Mouse (Mus musculus) kidney, embryonic 15.5 days (tissue): ENCODE results near the gene Gm2897. TPM values are rescaled to one million over a fixed set of nuclear protein-coding genes. Genes with fewer than 3 reads are reported as not detected.
"Not testable (repeated sequence)": the region's sequence is repeated elsewhere in the genome, so short reads cannot be mapped to it uniquely, and the experiment has no call there.

Experiments used
- ATAC-seq: fragments of 200-750 bp; cut with Nextera tagmentation; replicated peaks from 2 replicates; pipeline ENCODE4 v1.8.0; 2017; ENCODE audit warnings: moderate TSS enrichment; ENCODE audit not compliant: low FRiP score
- H3K27ac ChIP-seq: fragments of 300-500 bp; sonication (generic); 2 replicates; pipeline ENCODE4 v1.5.1; 2015; ENCODE audit warnings: mild to moderate bottlenecking, inconsistent platforms
- H3K27me3 ChIP-seq: fragments of 300-500 bp; sonication (generic); 2 replicates; pipeline ENCODE4 v1.6.1; 2015; ENCODE audit warnings: inconsistent platforms
- H3K36me3 ChIP-seq: fragments of 300-500 bp; sonication (generic); 2 replicates; pipeline ENCODE4 v1.6.1; 2015; ENCODE audit warnings: inconsistent platforms
- H3K4me1 ChIP-seq: fragments of 300-500 bp; sonication (generic); 2 replicates; pipeline ENCODE4 v1.6.1; 2015; ENCODE audit warnings: inconsistent platforms
- H3K4me2 ChIP-seq: fragments of 300-500 bp; sonication (generic); 2 replicates; pipeline ENCODE4 v1.6.1; 2015; ENCODE audit warnings: moderate library complexity, mild to moderate bottlenecking, inconsistent platforms
- H3K4me3 ChIP-seq: fragments of 300-500 bp; sonication (generic); replicated peaks from 2 replicates; pipeline ENCODE4 v1.5.1; 2015; ENCODE audit warnings: mild to moderate bottlenecking, inconsistent platforms
- H3K9ac ChIP-seq: fragments of 300-500 bp; sonication (generic); 2 replicates; pipeline ENCODE4 v1.6.1; 2015; ENCODE audit warnings: mild to moderate bottlenecking, inconsistent platforms
- H3K9me3 ChIP-seq: fragments of 300-500 bp; sonication (generic); replicated peaks from 2 replicates; pipeline ENCODE4 v1.6.1; 2016; ENCODE audit warnings: inconsistent platforms
- WGBS: fragments of 180-500 bp; shearing (Covaris S2); methylation state at CpG from one replicate; pipeline ENCODE4 v1.1.7; 2015; ENCODE audit warnings: mixed read lengths; 5-methylcytosine and 5-hydroxymethylcytosine counted together
- polyA plus RNA-seq: library from polyadenylated mRNA; unstranded; fragments of >200 nt; fragmentation: Nextera tagmentation; extraction: Ambion mirVana; gene quantifications from 2 replicates; pipeline ENCODE4 v1.2.1, GENCODE M21; 2015

Gene Gm2897
- polyA plus RNA-seq = 1.2 and 2.2 TPM in 2 replicates

DNA sequence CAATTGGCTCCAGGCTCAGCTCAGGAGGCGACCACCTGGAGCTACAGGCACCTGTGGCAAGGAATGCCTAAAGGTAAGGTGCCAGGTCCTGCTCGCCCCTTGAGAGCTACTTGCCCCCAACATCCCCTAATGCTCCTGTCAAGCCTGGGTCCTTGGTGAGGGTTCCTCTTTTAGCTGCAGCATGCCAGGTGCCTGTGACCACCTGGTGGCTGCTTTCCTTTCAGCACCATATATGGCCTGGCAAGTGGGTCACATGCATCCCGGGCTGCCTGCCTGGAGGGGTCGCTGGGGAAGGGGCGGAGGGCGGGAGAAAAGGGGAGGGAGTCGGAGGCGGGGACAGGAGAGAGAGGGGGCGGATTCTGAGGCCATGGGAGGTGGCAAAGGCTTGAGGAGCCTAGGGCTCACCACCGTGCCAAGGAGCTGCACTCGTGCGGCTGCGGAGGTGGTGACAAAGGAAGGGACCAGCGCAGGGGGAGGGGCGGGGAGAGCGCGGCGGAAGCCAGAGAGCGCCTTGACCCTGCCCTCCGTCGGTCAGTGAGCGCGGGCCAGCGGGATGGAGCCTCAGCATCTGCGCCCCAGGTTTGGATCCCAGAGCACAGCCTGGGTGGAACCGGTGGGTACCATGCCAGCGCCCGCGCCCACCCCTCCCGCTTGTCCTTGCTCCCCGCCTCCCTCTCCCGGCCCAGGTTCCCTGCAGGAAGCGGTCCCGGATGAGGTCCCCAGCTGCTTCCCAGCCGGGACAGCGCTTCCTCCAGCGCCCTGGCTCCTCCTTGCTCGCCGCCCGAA is at the start of gene Gm2897:
Gm2897 (plus strand) TSS at position 559 of the 786 bp plus-strand sequence.
- H3K27ac ChIP-seq, H3K9me3 ChIP-seq, H3K36me3 ChIP-seq, H3K27me3 ChIP-seq, H3K4me1 ChIP-seq: not testable (repeated sequence)
- Histone ChIP-seq H3K4me3 (peak within 1 kb of the TSS; percentile 51), H3K9ac (peak within 1 kb of the TSS; percentile 14; the same call in 1 of the 2 replicates), H3K4me2 (peak within 1 kb of the TSS; percentile 83)
- 3% methylated on average over 31 of the region's 40 CpGs for WGBS
- 0 out of 2 replicates have a peak, but pooled peaks have one; percentile 54 for ATAC-seq

DNA sequence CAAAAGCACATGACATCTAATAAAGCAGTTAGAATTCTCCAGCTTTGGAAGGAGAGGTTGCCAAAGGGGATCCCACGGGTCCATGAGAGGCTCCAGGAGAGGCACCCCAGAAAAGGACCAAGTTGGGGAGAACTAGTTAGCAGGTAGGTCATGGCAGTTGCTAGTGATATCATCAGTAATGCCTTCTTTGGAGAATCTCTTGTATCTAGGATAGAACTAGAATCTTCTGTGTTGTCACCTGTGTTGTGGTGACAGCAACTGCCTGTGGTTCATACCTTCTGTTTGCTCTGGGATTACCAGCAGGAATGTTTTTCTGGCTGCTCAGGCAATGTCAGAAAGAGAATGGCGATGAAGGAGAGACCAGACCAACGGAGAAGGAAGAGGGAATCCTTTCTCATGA is 19.4 kb upstream of the Gm2897 start, which contains the start of gene Gm2888:
Gm2888 (plus strand) TSS at position 301 of the 400 bp plus-strand sequence.
- not testable (repeated sequence) for ATAC-seq, H3K4me2 ChIP-seq, H3K27me3 ChIP-seq, H3K9me3 ChIP-seq, H3K4me1 ChIP-seq, H3K9ac ChIP-seq, H3K36me3 ChIP-seq, H3K27ac ChIP-seq, H3K4me3 ChIP-seq
- WGBS = 86% methylated on average over 3 of the region's 3 CpGs

DNA sequence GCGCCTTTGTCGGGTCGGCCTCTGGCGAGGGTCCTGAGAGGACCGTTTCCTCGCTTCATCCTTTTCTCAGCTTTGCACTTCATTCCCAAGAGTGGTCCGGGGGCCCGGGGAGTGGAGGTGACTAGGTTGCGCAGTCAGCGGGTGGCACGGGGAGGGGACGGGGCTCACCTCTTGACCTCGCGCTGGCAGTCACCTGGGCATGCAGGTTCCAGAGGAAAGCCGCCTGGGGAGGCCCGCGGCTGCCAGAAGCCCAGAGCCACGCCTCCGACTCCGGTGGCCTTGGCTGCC is 372 bp downstream of the Gm2897 start:
- not testable (repeated sequence) for H3K36me3 ChIP-seq, H3K4me1 ChIP-seq, H3K27me3 ChIP-seq, H3K27ac ChIP-seq, ATAC-seq, H3K9me3 ChIP-seq
- peak overlapping the region; percentile 14; the same call in 1 of the 2 replicates for H3K9ac ChIP-seq
- H3K4me2 ChIP-seq = peak overlapping the region; percentile 83
- peak overlapping the region; percentile 51 for H3K4me3 ChIP-seq
- 0% methylated on average over 18 of the region's 20 CpGs for WGBS

DNA sequence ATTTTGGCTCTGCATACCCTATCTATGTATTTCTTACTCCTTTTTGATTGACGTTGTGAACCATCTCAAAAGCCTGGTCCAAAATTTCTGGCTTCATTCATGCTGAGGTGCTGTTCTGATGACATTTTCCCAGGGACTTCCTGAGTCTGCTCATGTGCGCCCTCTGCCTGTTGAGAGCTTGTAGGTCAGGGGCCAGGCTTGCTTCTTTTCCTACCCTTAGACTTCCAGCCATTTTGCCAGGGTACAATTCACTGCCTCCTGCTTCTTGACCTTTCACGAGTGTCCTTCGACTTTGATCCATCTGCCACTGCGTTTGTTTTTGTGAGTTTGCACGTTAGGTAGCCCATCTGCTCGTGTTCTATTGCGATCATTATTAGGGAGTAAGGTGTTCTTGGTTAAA is 1.0 kb downstream of the Gm2897 start:
- H3K4me3 ChIP-seq, H3K27me3 ChIP-seq, H3K27ac ChIP-seq, H3K4me2 ChIP-seq, H3K9me3 ChIP-seq, H3K4me1 ChIP-seq, H3K9ac ChIP-seq, ATAC-seq, H3K36me3 ChIP-seq: not testable (repeated sequence)
- WGBS = 4% methylated on average over 6 of the region's 8 CpGs

DNA sequence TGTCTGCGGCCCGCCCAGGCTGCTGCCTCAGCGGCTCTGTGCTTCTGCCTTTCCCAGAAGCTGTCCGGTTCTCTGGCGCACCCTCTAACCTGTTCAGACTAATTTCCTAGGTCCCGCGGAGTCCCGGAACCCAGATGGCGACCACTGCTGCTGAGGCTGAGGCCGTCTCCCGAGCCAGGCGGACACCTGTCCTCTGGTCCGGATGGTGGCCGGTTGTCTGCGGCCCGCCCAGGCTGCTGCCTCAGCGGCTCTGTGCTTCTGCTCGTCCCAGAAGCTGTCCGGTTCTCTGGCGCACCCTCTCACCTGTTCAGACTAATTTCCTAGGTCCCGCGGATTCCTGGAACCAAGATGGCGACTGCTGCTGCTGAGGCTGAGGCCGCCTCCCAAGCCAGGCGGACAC is 67.0 kb downstream of the Gm2897 start:
- 95% methylated on average over 25 of the region's 25 CpGs for WGBS
- not testable (repeated sequence) for H3K9me3 ChIP-seq, H3K4me2 ChIP-seq, H3K4me1 ChIP-seq, H3K27ac ChIP-seq, H3K27me3 ChIP-seq, H3K36me3 ChIP-seq, ATAC-seq, H3K9ac ChIP-seq, H3K4me3 ChIP-seq

Other genes with a start within 250 kb of the Gm2897 start
- not detected in 2 replicates for gene Gm2888, start 19.3 kb upstream of the Gm2897 start, polyA plus RNA-seq
- not detected in 2 replicates for gene Gm10340, start 84.7 kb downstream of the Gm2897 start, polyA plus RNA-seq
- not detected in 2 replicates for gene Gm5795, start 139.0 kb downstream of the Gm2897 start, polyA plus RNA-seq
- 4.8 and 5.5 TPM in 2 replicates for gene D830030K20Rik, start 159.2 kb downstream of the Gm2897 start, polyA plus RNA-seq